Mouse (Mus musculus) cerebellum, adult 2 months (tissue): ENCODE measurements at regions not wholly inside any gene's neighbourhood (a gene's known extent, or its start where the extent isn't known, plus 50 kb on each side); places are given as distances from the start of the nearest gene placed in this dataset.

Experiments used
- CTCF ChIP-seq: fragments of 200-500 bp; IDR thresholded peaks from 2 replicates; pipeline ENCODE4 v1.5.1; 2011; ENCODE audit warnings: low read depth, mild to moderate bottlenecking, control low read depth, low read length, moderate library complexity, borderline replicate concordance; ENCODE audit not compliant: insufficient read depth
- POLR2A ChIP-seq: fragments of 200-500 bp; IDR thresholded peaks from 2 replicates; pipeline ENCODE4 v1.6.1; 2011; ENCODE audit warnings: low read length, control low read depth, borderline replicate concordance; ENCODE audit not compliant: insufficient read depth

DNA sequence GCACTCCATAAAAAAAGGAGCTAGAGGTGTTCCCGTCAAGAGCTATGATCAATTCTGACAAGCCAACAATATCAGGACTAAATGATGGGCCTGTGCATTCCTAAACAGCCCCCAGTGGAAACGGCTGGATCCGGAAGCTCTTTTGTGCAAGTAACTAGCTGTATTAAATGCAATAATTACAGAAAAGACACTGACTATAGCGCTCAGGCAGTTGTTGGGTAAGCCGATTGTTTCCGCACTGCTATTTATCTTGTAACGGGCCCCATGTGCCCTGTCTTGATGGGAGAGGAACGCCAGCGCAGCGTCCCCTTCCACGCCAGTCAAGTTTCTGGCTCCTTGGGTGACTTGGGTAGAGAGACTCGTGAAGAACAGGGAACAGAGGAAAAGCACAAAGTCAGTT lies 142.4 kb upstream of the Sp8 start:
- TF ChIP-seq CTCF (no peak), POLR2A (no peak)
